Mouse (Mus musculus) MEL (cell line): ENCODE data around the gene Timm13. TPM values are rescaled to one million over a fixed set of nuclear protein-coding genes. Genes with fewer than 3 reads are reported as not detected.

ENCODE experiments used
- DNase-seq: peaks from one replicate; pipeline ENCODE4 v3.0.0; 2011; ENCODE audit warnings: low read depth, low spot score
- H3K27ac ChIP-seq: 2 replicates; pipeline ENCODE4 v1.5.1; 2012; ENCODE audit warnings: low read depth, mild to moderate bottlenecking, control low read depth, low read length, moderate library complexity; ENCODE audit not compliant: control insufficient read depth
- H3K27me3 ChIP-seq, 2 experiments: fragments of 150-350 bp in 1 of 2; sonication (generic) in 1 of 2; 2 replicates each; pipeline ENCODE4 v1.6.1; 2012; ENCODE audit warnings: low read length in 2 of 2, mild to moderate bottlenecking in 2 of 2, improper control_type of control experiment in 1 of 2, moderate library complexity in 1 of 2; ENCODE audit not compliant: insufficient read depth in 2 of 2, control insufficient read depth in 1 of 2
- H3K36me3 ChIP-seq, 2 experiments: 2 replicates each; pipeline ENCODE4 v1.6.1; 2012 to 2014; ENCODE audit warnings: low read length in 2 of 2, improper control_type of control experiment in 1 of 2, inconsistent platforms in 1 of 2, mild to moderate bottlenecking in 1 of 2; ENCODE audit not compliant: insufficient read depth in 2 of 2, control insufficient read depth in 1 of 2
- H3K4me1 ChIP-seq, 2 experiments: fragments of 150-350 bp in 1 of 2; sonication (generic) in 1 of 2; 2 replicates each; pipeline ENCODE4 v1.6.1; 2012; ENCODE audit warnings: low read length in 2 of 2, improper control_type of control experiment in 1 of 2, mild to moderate bottlenecking in 1 of 2; ENCODE audit not compliant: insufficient read depth in 2 of 2, control insufficient read depth in 1 of 2
- H3K4me3 ChIP-seq, 2 experiments: fragments of 150-350 bp in 1 of 2; sonication (generic) in 1 of 2; 2 replicates each; pipeline ENCODE4 v1.5.1; 2012; ENCODE audit warnings: low read depth in 2 of 2, low read length in 2 of 2, mild to moderate bottlenecking in 2 of 2, moderate library complexity in 2 of 2, control low read depth in 1 of 2, improper control_type of control experiment in 1 of 2; ENCODE audit not compliant: control insufficient read depth in 1 of 2, insufficient read depth in 1 of 2
- H3K79me2 ChIP-seq: 2 replicates; pipeline ENCODE4 v1.6.1; 2012; ENCODE audit warnings: mild to moderate bottlenecking, low read length, moderate library complexity; ENCODE audit not compliant: control insufficient read depth, poor library complexity, insufficient read depth
- H3K9ac ChIP-seq: 2 replicates; pipeline ENCODE4 v1.6.1; 2012; ENCODE audit warnings: low read depth, mild to moderate bottlenecking, control low read depth, low read length, moderate library complexity; ENCODE audit not compliant: control insufficient read depth, poor library complexity, severe bottlenecking
- H3K9me3 ChIP-seq: fragments of 150-350 bp; sonication (generic); replicated peaks from 2 replicates; pipeline ENCODE4 v1.6.1; 2012; ENCODE audit warnings: mild to moderate bottlenecking, low read length, improper control_type of control experiment, moderate library complexity; ENCODE audit not compliant: insufficient read depth
- BHLHE40 ChIP-seq: IDR thresholded peaks from 2 replicates; pipeline ENCODE4 v1.6.1; 2012; ENCODE audit warnings: low read depth, mild to moderate bottlenecking, inconsistent platforms, low read length, improper control_type of control experiment, borderline replicate concordance
- E2F4 ChIP-seq: IDR thresholded peaks from 2 replicates; pipeline ENCODE4 v1.6.1; 2011; ENCODE audit warnings: low read depth, low read length, improper control_type of control experiment, borderline replicate concordance
- ELF1 ChIP-seq: IDR thresholded peaks from 2 replicates; pipeline ENCODE4 v1.6.1; 2014; ENCODE audit warnings: low read depth, mild to moderate bottlenecking, inconsistent platforms, low read length, improper control_type of control experiment, moderate library complexity
- EP300 ChIP-seq, 2 experiments: IDR thresholded peaks; 2 replicates each; pipeline ENCODE4 v1.6.1; 2011; ENCODE audit warnings: improper control_type of control experiment in 2 of 2, low read length in 2 of 2, low read depth in 1 of 2, mild to moderate bottlenecking in 1 of 2
- ETS1 ChIP-seq: IDR thresholded peaks from 2 replicates; pipeline ENCODE4 v1.6.1; 2012; ENCODE audit warnings: low read depth, mild to moderate bottlenecking, inconsistent platforms, low read length, improper control_type of control experiment, moderate library complexity
- GABPA ChIP-seq: IDR thresholded peaks from 2 replicates; pipeline ENCODE4 v1.6.1; 2012; ENCODE audit warnings: low read depth, mild to moderate bottlenecking, inconsistent platforms, low read length, improper control_type of control experiment, moderate library complexity
- GATA1 ChIP-seq: IDR thresholded peaks from 2 replicates; pipeline ENCODE4 v1.6.1; 2011; ENCODE audit warnings: low read depth, low read length, improper control_type of control experiment
- HCFC1 ChIP-seq: IDR thresholded peaks from 2 replicates; pipeline ENCODE4 v1.6.1; 2012; ENCODE audit warnings: low read depth, mild to moderate bottlenecking, inconsistent platforms, low read length, improper control_type of control experiment, moderate library complexity
- MAX ChIP-seq: IDR thresholded peaks from 2 replicates; pipeline ENCODE4 v1.6.1; 2011; ENCODE audit warnings: low read length, improper control_type of control experiment
- MYB ChIP-seq: IDR thresholded peaks from 2 replicates; pipeline ENCODE4 v1.6.1; 2011; ENCODE audit warnings: mild to moderate bottlenecking, low read depth, low read length, improper control_type of control experiment
- MYC ChIP-seq: IDR thresholded peaks from 2 replicates; pipeline ENCODE4 v1.6.1; 2011; ENCODE audit warnings: low read depth, mild to moderate bottlenecking, low read length, improper control_type of control experiment, moderate library complexity
- NRF1 ChIP-seq: IDR thresholded peaks from 2 replicates; pipeline ENCODE4 v1.6.1; 2014; ENCODE audit warnings: low read depth, mild to moderate bottlenecking, inconsistent platforms, low read length, improper control_type of control experiment, moderate library complexity; ENCODE audit not compliant: poor library complexity, insufficient read depth, severe bottlenecking
- POLR2A ChIP-seq, 2 experiments: IDR thresholded peaks; 2 replicates each; pipeline ENCODE4 v1.6.1; 2011 to 2012; ENCODE audit warnings: low read length in 2 of 2, mild to moderate bottlenecking in 2 of 2, control low read depth in 1 of 2, improper control_type of control experiment in 1 of 2, low read depth in 1 of 2, moderate library complexity in 1 of 2; ENCODE audit not compliant: control insufficient read depth in 1 of 2, insufficient read depth in 1 of 2, poor library complexity in 1 of 2
- POLR2AphosphoS2 ChIP-seq: IDR thresholded peaks from 2 replicates; pipeline ENCODE4 v1.6.1; 2011; ENCODE audit warnings: low read length, improper control_type of control experiment
- POLR2AphosphoS5 ChIP-seq: IDR thresholded peaks from 2 replicates; pipeline ENCODE4 v1.6.1; 2012; ENCODE audit warnings: low read depth, borderline replicate concordance, mild to moderate bottlenecking, inconsistent platforms, low read length, moderate library complexity, mixed read lengths
- TBP ChIP-seq: IDR thresholded peaks from 2 replicates; pipeline ENCODE4 v1.8.0; 2011; ENCODE audit warnings: low read depth, low read length, improper control_type of control experiment
- ZKSCAN1 ChIP-seq: IDR thresholded peaks from 2 replicates; pipeline ENCODE4 v1.6.1; 2012; ENCODE audit warnings: low read depth, mild to moderate bottlenecking, inconsistent platforms, low read length, improper control_type of control experiment, moderate library complexity
- ZNF384 ChIP-seq: IDR thresholded peaks from 2 replicates; pipeline ENCODE4 v1.6.1; 2012; ENCODE audit warnings: low read depth, mild to moderate bottlenecking, inconsistent platforms, low read length, improper control_type of control experiment
- polyA plus RNA-seq, 2 experiments: library from polyadenylated mRNA; stranded (reverse) in 1 of 2; unstranded in 1 of 2; fragments of >175 nt in 1 of 2; fragments of >200 nt in 1 of 2; gene quantifications; 2 replicates each; pipeline versions ENCODE4 v1.2.1 to v1.2.4; 2012; ENCODE audit warnings: low replicate concordance in 2 of 2, low read depth in 1 of 2; ENCODE audit not compliant: insufficient read length in 2 of 2, insufficient read depth in 1 of 2, missing spikeins in 1 of 2
- total RNA-seq: library from RNA; depleted of rRNA; stranded (reverse); fragments of 300-350 nt; gene quantifications from 2 replicates; pipeline ENCODE4 v1.2.3, GENCODE M21; 2012

Gene Timm13
- total and polyA plus RNA-seq, 3 experiments = 329 to 645 (median 349) TPM

DNA sequence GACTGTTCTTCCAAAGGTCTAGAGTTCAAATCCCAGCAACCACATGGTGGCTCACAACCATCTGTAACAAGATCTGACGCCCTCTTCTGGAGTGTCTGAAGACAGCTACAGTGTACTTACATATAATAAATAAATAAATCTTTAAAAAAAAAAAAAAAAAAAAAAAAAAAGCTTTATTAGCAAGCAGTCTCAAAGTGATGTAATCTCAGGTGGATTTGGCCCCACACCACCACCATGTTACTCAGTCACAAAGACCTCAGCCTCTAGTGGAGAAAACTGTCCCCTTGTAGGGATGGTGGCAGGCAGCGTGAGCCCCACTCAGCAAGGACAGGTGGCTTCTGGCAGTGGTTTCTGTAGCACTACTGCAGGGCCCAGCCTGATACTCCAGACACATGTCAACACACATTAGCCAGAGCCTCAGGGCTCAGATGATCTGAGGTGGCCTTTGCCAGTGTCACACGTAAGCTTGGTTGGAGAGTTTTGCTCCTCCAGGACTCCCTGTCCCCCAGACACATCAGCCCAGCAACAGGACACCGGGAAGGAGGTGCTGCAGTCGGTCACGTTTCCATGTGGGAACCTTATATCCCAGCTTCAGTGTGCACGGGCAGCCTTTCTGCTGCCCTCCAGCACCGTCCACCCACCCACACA is 12.7 kb upstream of the Timm13 start:
- no peak overlapping the region for H3K9ac ChIP-seq
- H3K36me3 ChIP-seq = peaks cover 0 to 2% of the 10 kb centered on the region in 2 experiments; a peak in 2 of 4 replicates
- DNase-seq = no peak
- H3K9me3 ChIP-seq = no peaks in the 10 kb centered on the region
- H3K27ac ChIP-seq = no peak overlapping the region
- H3K4me1 ChIP-seq = peaks cover 0 to 6% of the 10 kb centered on the region in 2 experiments; a peak in 1 of 4 replicates
- H3K4me3 ChIP-seq = no peak overlapping the region
- H3K27me3 ChIP-seq = no peaks in the 10 kb centered on the region
- TF ChIP-seq HCFC1 (no peak), ZNF384 (peak; percentile 71)
- peaks cover 6% of the 10 kb centered on the region for H3K79me2 ChIP-seq

DNA sequence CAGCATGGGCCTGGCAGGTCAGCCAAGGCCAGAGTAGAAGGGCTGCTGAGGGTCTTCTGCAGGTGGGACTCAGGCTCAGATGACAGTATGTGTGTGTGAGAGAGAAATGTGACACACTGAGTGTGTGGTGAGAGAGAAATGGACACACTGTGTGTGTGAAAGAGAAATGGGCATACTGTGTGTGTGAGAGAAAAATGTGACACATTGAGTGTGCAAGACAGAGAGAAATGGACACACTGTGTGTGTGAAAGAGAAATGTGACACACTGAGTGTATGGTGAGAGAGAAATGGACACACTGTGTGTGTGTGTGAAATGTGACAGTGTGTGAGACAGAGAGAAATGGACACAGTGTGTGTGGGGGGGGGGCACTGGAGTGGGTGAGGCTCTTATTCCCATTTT is 11.1 kb upstream of the Timm13 start:
- Histone ChIP-seq H3K27ac (no peak overlapping the region), H3K9me3 (no peaks in the 10 kb centered on the region), H3K79me2 (no peaks in the 10 kb centered on the region), H3K4me3 (no peak overlapping the region), H3K36me3 (no peaks in the 10 kb centered on the region; a peak in 1 of 4 replicates), H3K4me1 (no peaks in the 10 kb centered on the region), H3K9ac (no peak overlapping the region), H3K27me3 (no peaks in the 10 kb centered on the region)
- no peak for TF ChIP-seq ELF1
- no peak for TF ChIP-seq MAX
- TF ChIP-seq ZKSCAN1 = peak; percentile 92
- DNase-seq = no peak

DNA sequence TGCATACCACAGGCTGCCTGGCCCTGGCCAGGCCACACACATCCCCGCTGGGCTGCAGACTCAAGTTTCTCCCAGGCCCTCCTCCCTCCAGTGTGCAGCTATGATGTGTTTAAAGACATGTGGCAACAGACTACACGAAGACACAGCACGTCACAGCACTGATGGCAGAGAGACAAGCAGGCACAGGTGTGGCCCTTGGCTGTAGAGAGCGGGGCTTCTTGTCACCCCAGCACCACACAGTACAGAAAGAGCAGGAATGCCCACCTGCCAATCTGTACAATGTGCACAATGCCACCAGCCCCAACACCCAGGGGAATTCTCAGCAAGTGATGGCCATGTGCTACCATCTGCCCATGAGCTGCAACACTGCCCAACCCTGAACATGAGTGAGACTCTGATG is 10.6 kb upstream of the Timm13 start:
- Histone ChIP-seq H3K9me3 (no peaks in the 10 kb centered on the region), H3K79me2 (no peaks in the 10 kb centered on the region), H3K36me3 (no peaks in the 10 kb centered on the region; a peak in 1 of 4 replicates), H3K4me1 (no peaks in the 10 kb centered on the region), H3K4me3 (no peak overlapping the region), H3K27ac (no peak overlapping the region), H3K27me3 (no peaks in the 10 kb centered on the region), H3K9ac (no peak overlapping the region)
- TF ChIP-seq E2F4 = no peak
- TF ChIP-seq ETS1 = no peak
- no peak for TF ChIP-seq POLR2AphosphoS5
- no peak for TF ChIP-seq MYB
- TF ChIP-seq MYC = no peak
- TF ChIP-seq GATA1 = no peak
- no peak for TF ChIP-seq POLR2A (IDR thresholded peaks at IDR 0.05; ENCODE audit: control insufficient read depth in 1 of 2, insufficient read depth in 1 of 2, low read depth in 1 of 2, low read length in 2 of 2, poor library complexity in 1 of 2)
- TF ChIP-seq BHLHE40 = no peak
- TF ChIP-seq TBP = no peak
- no peak for TF ChIP-seq EP300 (IDR thresholded peaks at IDR 0.05; ENCODE audit: low read depth in 1 of 2, low read length in 2 of 2)
- TF ChIP-seq NRF1 = no peak
- no peak for TF ChIP-seq MAX
- no peak for TF ChIP-seq GABPA
- no peak for TF ChIP-seq POLR2AphosphoS2
- DNase-seq = no peak
